Mouse (Mus musculus) right cerebral cortex, postnatal 36 days (tissue): ENCODE measurements around the gene Arsa.
"Not testable (repeated sequence)": the region's sequence is repeated elsewhere in the genome, so short reads cannot be mapped to it uniquely, and the experiment has no call there.

Experiments
- DNase-seq, 2 experiments: peaks; one replicate each; pipeline ENCODE4 v3.0.0; 2022; ENCODE audit warnings: low spot score in 2 of 2, mixed read lengths in 1 of 2

Gene Arsa

GRCm38 (mm10) chr15:89454857-89455256 is 22.4 kb downstream of the Arsa start:
- DNase-seq = no peak

- peak; percentile 45 to 50 for DNase-seq
Measured at GRCm38 (mm10) chr15:89453865-89454478, 23.3 kb downstream of the Arsa start, which contains the start of gene Mapk8ip2. Gene Mapk8ip2, plus strand, starts transcription at chr15:89453913.

GRCm38 (mm10) chr15:89452906-89453864 is 24.0 kb downstream of the Arsa start:
- DNase-seq = no peak

GRCm38 (mm10) chr15:89442486-89443070 is 34.6 kb downstream of the Arsa start:
- no peak for DNase-seq

GRCm38 (mm10) chr15:89435878-89436277 is 41.3 kb downstream of the Arsa start:
- no peak for DNase-seq

GRCm38 (mm10) chr15:89434136-89434535 is 43.1 kb downstream of the Arsa start:
- no peak for DNase-seq

- DNase-seq = no peak
Measured at GRCm38 (mm10) chr15:89432946-89433345, 44.3 kb downstream of the Arsa start.

- no peak for DNase-seq
Measured at GRCm38 (mm10) chr15:89431806-89432205, 45.4 kb downstream of the Arsa start.

GRCm38 (mm10) chr15:89431271-89431670 is 46.0 kb downstream of the Arsa start:
- no peak for DNase-seq

- DNase-seq = not testable (repeated sequence)
Measured at GRCm38 (mm10) chr15:89430771-89431170, 46.5 kb downstream of the Arsa start.

- no peak for DNase-seq
Measured at GRCm38 (mm10) chr15:89430341-89430740, 46.9 kb downstream of the Arsa start.

- peak; percentile 96 to 97 for DNase-seq
Measured at GRCm38 (mm10) chr15:89429352-89430221, 47.6 kb downstream of the Arsa start, which contains the start of the genes C730034F03Rik, Gm44502 and Chkb. Gene C730034F03Rik, plus strand, starts transcription at chr15:89429589. Gene Gm44502, minus strand, starts transcription at chr15:89429696. Gene Chkb, minus strand, starts transcription at chr15:89429908.

GRCm38 (mm10) chr15:89428821-89429351 is 48.3 kb downstream of the Arsa start:
- DNase-seq = no peak

GRCm38 (mm10) chr15:89428136-89428790 is 49.0 kb downstream of the Arsa start:
- DNase-seq = no peak

- no peak for DNase-seq
Measured at GRCm38 (mm10) chr15:89426716-89427115, 50.5 kb downstream of the Arsa start.

GRCm38 (mm10) chr15:89425711-89426121 is 51.5 kb downstream of the Arsa start, which contains the start of gene Cpt1b:
Gene Cpt1b, minus strand, starts transcription at chr15:89425863.
- DNase-seq = no peak

- no peak for DNase-seq
Measured at GRCm38 (mm10) chr15:89424621-89425020, 52.6 kb downstream of the Arsa start.
